Mouse (Mus musculus): ENCODE measurements at regions not wholly inside any gene's neighbourhood (a gene's known extent, or its start where the extent isn't known, plus 50 kb on each side); places are given as distances from the start of the nearest gene placed in this dataset.

DNA sequence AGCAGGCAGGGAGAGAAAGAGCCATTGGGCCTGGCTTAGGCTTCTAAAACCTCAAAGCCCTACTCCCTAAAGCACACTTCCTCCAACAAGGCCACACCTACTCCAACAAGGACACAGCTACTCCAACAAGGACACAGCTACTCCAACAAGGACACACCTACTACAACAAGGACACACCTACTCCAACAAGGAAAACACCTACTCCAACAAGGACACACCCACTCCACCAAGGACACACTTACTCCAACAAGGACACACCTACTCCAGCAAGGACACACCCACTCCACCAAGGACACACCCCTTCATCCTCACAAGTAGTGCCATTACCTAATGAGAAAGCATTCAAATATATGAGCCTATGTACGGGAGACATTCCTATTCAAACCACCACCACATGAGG, 216.4 kb upstream of the Zfp703 start:
- TF ChIP-seq CTCF (IDR thresholded peaks at IDR 0.05; ENCODE audit: low read depth): no peak
- TF ChIP-seq EP300 (optimal IDR thresholded peaks at IDR 0.05): no peak
